Mouse (Mus musculus) left cerebral cortex, adult 2 months (tissue): ENCODE data around the gene Mapt. TPM values are rescaled to one million over a fixed set of nuclear protein-coding genes. Genes with fewer than 3 reads are reported as not detected.

Experiments
- DNase-seq, 2 experiments: peaks; one replicate each; pipeline ENCODE4 v3.0.0; 2021 to 2022; ENCODE audit warnings: low spot score in 2 of 2, mixed read lengths in 1 of 2; ENCODE audit errors: extremely low spot score in 1 of 2
- H3K27ac ChIP-seq: fragments of 200-600 bp; 2 replicates; pipeline ENCODE4 v1.8.1; 2022
- H3K4me3 ChIP-seq: fragments of 200-600 bp; 2 replicates; pipeline ENCODE4 v1.8.1; 2022
- CTCF ChIP-seq: fragments of 200-600 bp; IDR thresholded peaks from 2 replicates; pipeline ENCODE4 v1.8.1; 2022; ENCODE audit warnings: antibody characterized with exemption, mild to moderate bottlenecking, moderate library complexity
- intact Hi-C: fragments of 180-260 bp; cut with DNase I; formaldehyde crosslinking; loops from one replicate; pipeline ENCODE4 v1.15.1; 2025
- total RNA-seq, 2 experiments: library from RNA; stranded (reverse); gene quantifications; 2 replicates each; pipeline ENCODE4 v1.2.3; 2021

The Mapt gene
- total RNA-seq, 2 experiments from 2014 or later, result 353 to 364 TPM

- no peak for TF ChIP-seq CTCF
- peak overlapping the region; percentile 2; the same call in 1 of the 2 replicates for H3K27ac ChIP-seq
- no peak for DNase-seq
- no peak overlapping the region for H3K4me3 ChIP-seq
- intact Hi-C loops, result no loop called here
Observed at GRCm38 (mm10) chr11:104303088-104303960, 72.1 kb downstream of the Mapt start.

GRCm38 (mm10) chr11:104305711-104306110, 74.5 kb downstream of the Mapt start:
- H3K27ac ChIP-seq, result no peak overlapping the region
- TF ChIP-seq CTCF, result no peak
- DNase-seq, result no peak
- H3K4me3 ChIP-seq, result no peak overlapping the region
- intact Hi-C loops, result no loop called here

- no peak for DNase-seq
- Histone ChIP-seq H3K4me3 (no peak overlapping the region), H3K27ac (no peak overlapping the region)
- intact Hi-C loops, result no loop called here
- TF ChIP-seq CTCF, result no peak
Observed at GRCm38 (mm10) chr11:104306483-104306882, 75.3 kb downstream of the Mapt start.

- intact Hi-C loops, result no loop called here
- no peak for TF ChIP-seq CTCF
- no peak for DNase-seq
- Histone ChIP-seq H3K27ac (no peak overlapping the region), H3K4me3 (no peak overlapping the region)
Observed at GRCm38 (mm10) chr11:104307136-104307535, 75.9 kb downstream of the Mapt start.

- Histone ChIP-seq H3K27ac (peak overlapping the region; percentile 40), H3K4me3 (no peak overlapping the region)
- no peak for TF ChIP-seq CTCF
- intact Hi-C loops, result loop anchor here (10.0 kb wide), 1 partner anchor 815 kb away; the partner anchor contains the start of gene Mettl2
- no peak for DNase-seq
Observed at GRCm38 (mm10) chr11:104309377-104310225, 78.4 kb downstream of the Mapt start.

GRCm38 (mm10) chr11:104310226-104310887, 79.2 kb downstream of the Mapt start:
- H3K4me3 ChIP-seq, result no peak overlapping the region
- intact Hi-C loops, result loop anchor here (10.0 kb wide), 1 partner anchor 814 kb away; the partner anchor contains the start of gene Mettl2
- no peak for DNase-seq
- TF ChIP-seq CTCF, result no peak
- H3K27ac ChIP-seq, result peak overlapping the region; percentile 40; the same call in 1 of the 2 replicates

GRCm38 (mm10) chr11:104311643-104312042, 80.5 kb downstream of the Mapt start:
- intact Hi-C loops, result loop anchor here (10.0 kb wide), 1 partner anchor 813 kb away; the partner anchor contains the start of gene Mettl2
- no peak overlapping the region for H3K27ac ChIP-seq
- TF ChIP-seq CTCF, result peak; percentile 66
- no peak overlapping the region for H3K4me3 ChIP-seq
- DNase-seq, result no peak

- Histone ChIP-seq H3K27ac (no peak overlapping the region), H3K4me3 (no peak overlapping the region)
- peak; percentile 66 to 81 for DNase-seq
- peak; percentile 95 for TF ChIP-seq CTCF
- intact Hi-C loops, result loop anchor here (2.0 to 10.0 kb wide), 3 partner anchors 145 to 809 kb away; partner anchors contain the start of gene Mettl2
Observed at GRCm38 (mm10) chr11:104315703-104316102, 84.5 kb downstream of the Mapt start.

GRCm38 (mm10) chr11:104316685-104317400, 85.7 kb downstream of the Mapt start:
- no peak for TF ChIP-seq CTCF
- intact Hi-C loops, result loop anchor here (2.0 to 10.0 kb wide), 3 partner anchors 144 to 808 kb away; partner anchors contain the start of gene Mettl2
- DNase-seq, result no peak
- Histone ChIP-seq H3K4me3 (no peak overlapping the region), H3K27ac (peak overlapping the region; percentile 16; the same call in 1 of the 2 replicates)

GRCm38 (mm10) chr11:104317631-104318030, 86.4 kb downstream of the Mapt start:
- DNase-seq, result no peak
- Histone ChIP-seq H3K4me3 (no peak overlapping the region), H3K27ac (no peak overlapping the region)
- TF ChIP-seq CTCF, result no peak
- intact Hi-C loops, result loop anchor here (2.0 to 10.0 kb wide), 3 partner anchors 143 to 807 kb away; partner anchors contain the start of gene Mettl2
